Mouse (Mus musculus) naive thymus-derived CD4-positive, alpha-beta T cell, adult 2 months (primary cell): ENCODE data around the gene Prss42.

ENCODE experiments used
- DNase-seq: peaks from one replicate; pipeline ENCODE4 v3.0.0-alpha.2; 2011; ENCODE audit warnings: low read depth

The Prss42 gene

GRCm38 (mm10) chr9:110797866-110798265 lies at the start of gene Prss42:
Prss42 (plus strand) TSS chr9:110798166.
- no peak for DNase-seq

- no peak for DNase-seq
These were observed 49.5 kb upstream of the Prss42 start for GRCm38 (mm10) chr9:110748451-110748850.

- no peak for DNase-seq
These were observed 47.4 kb upstream of the Prss42 start for GRCm38 (mm10) chr9:110750404-110751187.

- no peak for DNase-seq
These were observed 46.6 kb upstream of the Prss42 start for GRCm38 (mm10) chr9:110751412-110751811.

GRCm38 (mm10) chr9:110752917-110753435 lies 45.0 kb upstream of the Prss42 start:
- no peak for DNase-seq

- no peak for DNase-seq
These were observed 44.2 kb upstream of the Prss42 start for GRCm38 (mm10) chr9:110753773-110754172.

GRCm38 (mm10) chr9:110757816-110758215 lies 40.1 kb upstream of the Prss42 start:
- DNase-seq = no peak

GRCm38 (mm10) chr9:110758605-110759004 lies 39.4 kb upstream of the Prss42 start:
- no peak for DNase-seq

- DNase-seq = peak; percentile 47
These were observed 38.7 kb upstream of the Prss42 start for GRCm38 (mm10) chr9:110759265-110759664.

- DNase-seq = no peak
These were observed 37.1 kb upstream of the Prss42 start for GRCm38 (mm10) chr9:110760886-110761285.

GRCm38 (mm10) chr9:110762763-110763162 lies 35.2 kb upstream of the Prss42 start:
- no peak for DNase-seq

- no peak for DNase-seq
These were observed 34.6 kb upstream of the Prss42 start for GRCm38 (mm10) chr9:110763405-110763804.

GRCm38 (mm10) chr9:110772336-110772735 lies 25.6 kb upstream of the Prss42 start:
- no peak for DNase-seq

GRCm38 (mm10) chr9:110774403-110775268 lies 23.3 kb upstream of the Prss42 start:
- DNase-seq = no peak

- no peak for DNase-seq
These were observed 22.5 kb upstream of the Prss42 start for GRCm38 (mm10) chr9:110775269-110776022.

- no peak for DNase-seq
These were observed 19.9 kb upstream of the Prss42 start for GRCm38 (mm10) chr9:110778100-110778499.

- DNase-seq = no peak
These were observed 19.4 kb upstream of the Prss42 start for GRCm38 (mm10) chr9:110778559-110778958.

GRCm38 (mm10) chr9:110779242-110779913 lies 18.6 kb upstream of the Prss42 start:
- peak; percentile 19 for DNase-seq

GRCm38 (mm10) chr9:110781256-110781721 lies 16.7 kb upstream of the Prss42 start:
- peak; percentile 93 for DNase-seq

GRCm38 (mm10) chr9:110781731-110782130 lies 16.2 kb upstream of the Prss42 start:
- DNase-seq = no peak

GRCm38 (mm10) chr9:110783611-110784010 lies 14.4 kb upstream of the Prss42 start:
- no peak for DNase-seq
